Mouse (Mus musculus) limb, embryonic 11.5 days (tissue): ENCODE results near the gene Ros1. TPM values are rescaled to one million over a fixed set of nuclear protein-coding genes. Genes with fewer than 3 reads are reported as not detected.

Source experiments
- ATAC-seq: fragments of 200-750 bp; cut with Nextera tagmentation; 2 replicates; pipeline ENCODE4 v1.8.0; 2017; ENCODE audit warnings: low read depth; ENCODE audit not compliant: insufficient number of reproducible peaks, low FRiP score, low TSS enrichment
- DNase-seq: peaks from one replicate; pipeline ENCODE4 v3.0.0-alpha.2; 2015; ENCODE audit warnings: low spot score
- H3K27ac ChIP-seq: fragments of 300-500 bp; sonication (generic); replicated peaks from 2 replicates; pipeline ENCODE4 v1.5.1; 2014; ENCODE audit warnings: low read depth, mild to moderate bottlenecking, low read length
- H3K27me3 ChIP-seq: fragments of 300-500 bp; sonication (generic); 2 replicates; pipeline ENCODE4 v1.6.1; 2014; ENCODE audit warnings: mild to moderate bottlenecking, low read length, mixed read lengths; ENCODE audit not compliant: control insufficient read depth, insufficient read depth
- H3K36me3 ChIP-seq: fragments of 300-500 bp; sonication (generic); 2 replicates; pipeline ENCODE4 v1.6.1; 2014; ENCODE audit warnings: mild to moderate bottlenecking, low read length, moderate library complexity, mixed read lengths; ENCODE audit not compliant: control insufficient read depth, insufficient read depth
- H3K4me1 ChIP-seq: fragments of 300-500 bp; sonication (generic); 2 replicates; pipeline ENCODE4 v1.6.1; 2014; ENCODE audit warnings: low read length, mixed read lengths; ENCODE audit not compliant: control insufficient read depth, insufficient read depth
- H3K4me2 ChIP-seq: fragments of 300-500 bp; sonication (generic); 2 replicates; pipeline ENCODE4 v1.6.1; 2014; ENCODE audit warnings: low read depth, mild to moderate bottlenecking, moderate library complexity; ENCODE audit not compliant: severe bottlenecking
- H3K4me3 ChIP-seq: fragments of 300-500 bp; sonication (generic); 2 replicates; pipeline ENCODE4 v1.5.1; 2014; ENCODE audit warnings: low read depth, low read length
- H3K9ac ChIP-seq: fragments of 300-500 bp; sonication (generic); 2 replicates; pipeline ENCODE4 v1.6.1; 2014; ENCODE audit warnings: mild to moderate bottlenecking, low read length
- H3K9me3 ChIP-seq: fragments of 300-500 bp; sonication (generic); 2 replicates; pipeline ENCODE4 v1.6.1; 2016; ENCODE audit warnings: low read length; ENCODE audit not compliant: control insufficient read depth
- WGBS: fragments of 180-500 bp; shearing (Covaris S2); extraction: QIAGEN DNeasy Blood & Tissue Kit; methylation state at CpG from one replicate; pipeline ENCODE4 v1.1.7; 2014; 5-methylcytosine and 5-hydroxymethylcytosine counted together
- microRNA-seq: library from miRNA; unstranded; fragments of <30 nt; microRNA quantifications from one replicate; pipeline ENCODE4, GENCODE M21; 2016
- polyA plus RNA-seq: library from polyadenylated mRNA; unstranded; fragments of >200 nt; fragmentation: Nextera tagmentation; extraction: Ambion mirVana; gene quantifications from 2 replicates; pipeline ENCODE4 v1.2.1, GENCODE M21; 2014

The Ros1 gene
- polyA plus RNA-seq, 1 experiment from 2014 or later: not detected

GRCm38 (mm10) chr10:52022413-52023212 is 172.4 kb downstream of the Ros1 start, which contains the start of gene Vgll2:
Gene Vgll2 (plus strand): TSS chr10:52022502.
- Histone ChIP-seq H3K4me3 (peak within 1 kb of the TSS; percentile 36), H3K27me3 (peaks cover 69% of the 10 kb centered on the region), H3K4me1 (no peaks in the 10 kb centered on the region), H3K27ac (no peak within 1 kb of the TSS), H3K36me3 (no peaks in the 10 kb centered on the region), H3K4me2 (peak within 1 kb of the TSS; percentile 84), H3K9ac (no peak within 1 kb of the TSS), H3K9me3 (no peaks in the 10 kb centered on the region)
- peak; percentile 71 for DNase-seq
- WGBS: under 1% methylated on average over 54 of the region's 60 CpGs
- ATAC-seq: peak; percentile 69

- Histone ChIP-seq H3K9ac (no peak overlapping the region), H3K27me3 (peaks cover 61% of the 10 kb centered on the region), H3K4me1 (no peaks in the 10 kb centered on the region), H3K4me3 (peak overlapping the region; percentile 36), H3K9me3 (no peaks in the 10 kb centered on the region), H3K27ac (no peak overlapping the region), H3K36me3 (no peaks in the 10 kb centered on the region), H3K4me2 (peak overlapping the region; percentile 84)
- ATAC-seq: peak; percentile 58; the same call in 1 of the 2 replicates
- under 1% methylated on average over 14 of the region's 15 CpGs for WGBS
- DNase-seq: peak; percentile 42
Measured at GRCm38 (mm10) chr10:52021736-52022394, 173.2 kb downstream of the Ros1 start.

- peak; percentile 32 for DNase-seq
- Histone ChIP-seq H3K9me3 (no peaks in the 10 kb centered on the region), H3K9ac (no peak overlapping the region), H3K4me1 (no peaks in the 10 kb centered on the region), H3K27me3 (peaks cover 56% of the 10 kb centered on the region), H3K36me3 (no peaks in the 10 kb centered on the region), H3K4me3 (no peak overlapping the region), H3K4me2 (no peak overlapping the region), H3K27ac (no peak overlapping the region)
- no peak for ATAC-seq
- WGBS: 2% methylated on average over 9 of the region's 9 CpGs
Measured at GRCm38 (mm10) chr10:52021231-52021630, 173.8 kb downstream of the Ros1 start.

- WGBS: 76% methylated on average over 1 of the region's 1 CpGs
- Histone ChIP-seq H3K4me3 (no peak overlapping the region), H3K4me1 (no peaks in the 10 kb centered on the region), H3K36me3 (no peaks in the 10 kb centered on the region), H3K9ac (no peak overlapping the region), H3K27ac (no peak overlapping the region), H3K27me3 (peaks cover 33% of the 10 kb centered on the region), H3K4me2 (no peak overlapping the region), H3K9me3 (no peaks in the 10 kb centered on the region)
- no peak for ATAC-seq
- no peak for DNase-seq
Measured at GRCm38 (mm10) chr10:52018471-52018870, 176.6 kb downstream of the Ros1 start.

Small RNAs within 50 kb of the gene (microRNA-seq; reads per million reads assigned to microRNA genes)
- gene Gm24084: not detected

Other genes starting within 250 kb of the Ros1 start
- 7.9 and 10.9 TPM in 2 replicates for gene Vgll2, start 172.7 kb downstream of the Ros1 start, polyA plus RNA-seq
- 21.9 and 26.4 TPM in 2 replicates for gene Dcbld1, start 38.4 kb upstream of the Ros1 start, polyA plus RNA-seq
- gene Gm26741, start 163.5 kb upstream of the Ros1 start, polyA plus RNA-seq: not detected in 2 replicates
- gene Gopc, start 186.9 kb upstream of the Ros1 start, polyA plus RNA-seq: 15.8 and 16.2 TPM in 2 replicates
- gene Nepn, start 193.7 kb upstream of the Ros1 start, polyA plus RNA-seq: not detected in 2 replicates
- 15.7 and 19.2 TPM in 2 replicates for gene Nus1, start 222.3 kb upstream of the Ros1 start, polyA plus RNA-seq